Mouse (Mus musculus): Measurements from ENCODE around the gene Anxa9.

- TF ChIP-seq POLR2A (IDR thresholded peaks at IDR 0.05; ENCODE audit: control insufficient read depth, extremely low read depth, insufficient read depth, low read length, poor library complexity) (no peak), CTCF (IDR thresholded peaks at IDR 0.05; ENCODE audit: borderline replicate concordance, control insufficient read depth, extremely low read depth, insufficient read depth, low read length, poor library complexity) (no peak)
Observed at GRCm38 (mm10) chr3:95310496-95310895, 3.5 kb upstream of the Anxa9 start.
